Mouse (Mus musculus) spleen, postnatal 14 days (tissue): ENCODE measurements around the gene S100a9.

ENCODE experiments used
- DNase-seq, 2 experiments: peaks; one replicate each; pipeline ENCODE4 v3.0.0; 2021 to 2022; ENCODE audit warnings: low spot score in 2 of 2

The S100a9 gene

GRCm38 (mm10) chr3:90695613-90696012 is at the start of gene S100a9:
S100a9 (minus strand) TSS chr3:90695721.
- no peak for DNase-seq

- DNase-seq: no peak
Observed at GRCm38 (mm10) chr3:90726606-90727005, 31.1 kb upstream of the S100a9 start, which contains the start of gene Pglyrp4. Pglyrp4 (plus strand) TSS chr3:90726906.

GRCm38 (mm10) chr3:90709591-90710460 is 14.3 kb upstream of the S100a9 start:
- DNase-seq: peak; percentile 54 to 79

- DNase-seq: no peak
Observed at GRCm38 (mm10) chr3:90708523-90709202, 13.1 kb upstream of the S100a9 start.

- DNase-seq: no peak
Observed at GRCm38 (mm10) chr3:90702244-90702643, 6.7 kb upstream of the S100a9 start.

- no peak for DNase-seq
Observed at GRCm38 (mm10) chr3:90693496-90693895, 2.0 kb downstream of the S100a9 start.

GRCm38 (mm10) chr3:90686835-90687234 is 8.7 kb downstream of the S100a9 start:
- no peak for DNase-seq

- no peak for DNase-seq
Observed at GRCm38 (mm10) chr3:90683929-90684328, 11.6 kb downstream of the S100a9 start.

GRCm38 (mm10) chr3:90678656-90679055 is 16.9 kb downstream of the S100a9 start:
- no peak for DNase-seq

GRCm38 (mm10) chr3:90668846-90669245 is 26.7 kb downstream of the S100a9 start, which contains the start of gene S100a8:
S100a8 (plus strand) TSS chr3:90668978.
- peak in 1 of 2 experiments; percentile 13 for DNase-seq

GRCm38 (mm10) chr3:90664219-90664618 is 31.3 kb downstream of the S100a9 start:
- no peak for DNase-seq

- no peak for DNase-seq
Observed at GRCm38 (mm10) chr3:90659364-90660044, 36.0 kb downstream of the S100a9 start.

GRCm38 (mm10) chr3:90657405-90657804 is 38.1 kb downstream of the S100a9 start:
- no peak for DNase-seq

GRCm38 (mm10) chr3:90653717-90654116 is 41.8 kb downstream of the S100a9 start, which contains the start of gene S100a7a:
S100a7a (plus strand) TSS chr3:90654017.
- DNase-seq: no peak

- peak in 1 of 2 experiments; percentile 34 for DNase-seq
Observed at GRCm38 (mm10) chr3:90652878-90653508, 42.5 kb downstream of the S100a9 start.

- no peak for DNase-seq
Observed at GRCm38 (mm10) chr3:90649832-90650231, 45.7 kb downstream of the S100a9 start.

GRCm38 (mm10) chr3:90648981-90649380 is 46.5 kb downstream of the S100a9 start:
- DNase-seq: no peak

GRCm38 (mm10) chr3:90647291-90647690 is 48.2 kb downstream of the S100a9 start:
- no peak for DNase-seq

- peak in 1 of 2 experiments; percentile 36 for DNase-seq
Observed at GRCm38 (mm10) chr3:90644220-90644619, 51.3 kb downstream of the S100a9 start.
